ENCODE assay signal across 8 mouse cellular contexts in genomic region chr19:24958531-24958930, GRCm38 (mm10). TPM values are rescaled to one million over a fixed set of nuclear protein-coding genes. Genes with fewer than 3 reads are reported as not detected.
DNase-seq lines count a peak whose midpoint lies in the region.

No protein-coding gene starts in this region.

- peak; percentile 10 to 14 for DNase-seq in cerebellum, adult 18-20 months
- DNase-seq in cerebellum, adult 11 months: no peak
- peak; percentile 59 for DNase-seq in layer of hippocampus, adult 9-10 months (ENCODE audit: low spot score)
- DNase-seq in layer of hippocampus, postnatal 10 days (ENCODE audit: low spot score in 2 of 2): no peak
- peak; percentile 82 for DNase-seq in adipocyte (ENCODE audit: low spot score)
- peak; percentile 84 for DNase-seq in lung, postnatal 36 days
- no peak for DNase-seq in spleen, postnatal 4 days (ENCODE audit: low spot score in 2 of 2)
- DNase-seq in gastrocnemius, postnatal 25 days: no peak

RNA-seq across cellular contexts. Expression of gene Cbwd1, which starts 2.9 kb away (rescaled TPM):
- total RNA-seq in layer of hippocampus, postnatal 10 days (2021): 10 to 100 TPM; 12.0 to 14.2 TPM
- 10 to 100 TPM; 13.6 to 15.2 TPM for total RNA-seq in gastrocnemius, postnatal 25 days (2021)

RNA-seq across cellular contexts. Expression of gene Dock8, which starts 40.8 kb away (rescaled TPM):
- 1 to 10 TPM; 2.5 to 4.2 TPM for total RNA-seq in layer of hippocampus, postnatal 10 days (2021)
- 1 to 10 TPM; 2.5 to 2.6 TPM for total RNA-seq in gastrocnemius, postnatal 25 days (2021)

RNA-seq across cellular contexts. Expression of gene Foxd4, which starts 57.5 kb away (rescaled TPM):
- total RNA-seq in layer of hippocampus, postnatal 10 days (2021): not detected
- not detected for total RNA-seq in gastrocnemius, postnatal 25 days (2021)

Comparison
In these comparisons a context has a peak if more than half of its experiments do, and no peak if none do; other contexts are left out.
1. DNase-seq: peak in cerebellum, adult 18-20 months (2 of 2), layer of hippocampus, adult 9-10 months (single experiment), adipocyte (single experiment) and lung, postnatal 36 days (single experiment); none in cerebellum, adult 11 months (single experiment), layer of hippocampus, postnatal 10 days (0 of 2), spleen, postnatal 4 days (0 of 2) and gastrocnemius, postnatal 25 days (single experiment).